Mouse (Mus musculus) lung, adult 2 months (tissue): ENCODE data around the gene Pigv.

Experiments used
- CTCF ChIP-seq: fragments of 200-500 bp; IDR thresholded peaks from 2 replicates; pipeline ENCODE4 v1.5.1; 2011; ENCODE audit warnings: mild to moderate bottlenecking, low read length, control low read depth; ENCODE audit not compliant: insufficient read depth
- POLR2A ChIP-seq: fragments of 200-500 bp; IDR thresholded peaks from 2 replicates; pipeline ENCODE4 v1.6.1; 2011; ENCODE audit warnings: low read depth, mild to moderate bottlenecking, control low read depth, low read length, borderline replicate concordance; ENCODE audit errors: extremely low read depth

GRCm38 (mm10) chr4:133687126-133687525, 14.7 kb upstream of the Pigv start:
- TF ChIP-seq CTCF (no peak), POLR2A (no peak)
